Mouse (Mus musculus): ENCODE data around the gene C2cd5. TPM values are rescaled to one million over a fixed set of nuclear protein-coding genes. Genes with fewer than 3 reads are reported as not detected.
"Not testable (repeated sequence)": the region's sequence is repeated elsewhere in the genome, so short reads cannot be mapped to it uniquely, and the experiment has no call there.

C2cd5 gene
- total RNA-seq, 2 experiments from 2014 or later: 62.6 to 67.3 TPM

DNA sequence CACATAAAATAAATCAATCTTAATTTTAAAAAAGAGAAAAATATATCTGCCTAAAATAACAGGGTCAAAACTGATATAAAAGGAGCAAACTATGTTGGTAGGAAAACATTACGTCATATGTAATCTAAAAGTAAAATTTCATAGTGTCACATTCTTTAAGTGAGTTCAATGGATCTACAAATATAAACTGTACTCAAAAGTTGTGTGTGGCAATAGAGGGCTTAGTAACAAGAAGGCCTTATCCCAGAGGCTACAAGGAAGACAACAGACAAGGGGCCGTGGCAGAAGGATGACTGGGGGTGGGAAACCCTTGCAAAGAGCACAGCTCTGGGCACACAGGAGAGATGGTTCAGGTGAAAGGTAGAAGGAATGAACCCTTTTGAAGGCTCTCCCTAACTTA is 50.8 kb downstream of the C2cd5 start:
- intact Hi-C loops (cut with DNase I): no loop called here
- DNase-seq (ENCODE audit: extremely low spot score in 1 of 2, low spot score in 2 of 2): no peak

DNA sequence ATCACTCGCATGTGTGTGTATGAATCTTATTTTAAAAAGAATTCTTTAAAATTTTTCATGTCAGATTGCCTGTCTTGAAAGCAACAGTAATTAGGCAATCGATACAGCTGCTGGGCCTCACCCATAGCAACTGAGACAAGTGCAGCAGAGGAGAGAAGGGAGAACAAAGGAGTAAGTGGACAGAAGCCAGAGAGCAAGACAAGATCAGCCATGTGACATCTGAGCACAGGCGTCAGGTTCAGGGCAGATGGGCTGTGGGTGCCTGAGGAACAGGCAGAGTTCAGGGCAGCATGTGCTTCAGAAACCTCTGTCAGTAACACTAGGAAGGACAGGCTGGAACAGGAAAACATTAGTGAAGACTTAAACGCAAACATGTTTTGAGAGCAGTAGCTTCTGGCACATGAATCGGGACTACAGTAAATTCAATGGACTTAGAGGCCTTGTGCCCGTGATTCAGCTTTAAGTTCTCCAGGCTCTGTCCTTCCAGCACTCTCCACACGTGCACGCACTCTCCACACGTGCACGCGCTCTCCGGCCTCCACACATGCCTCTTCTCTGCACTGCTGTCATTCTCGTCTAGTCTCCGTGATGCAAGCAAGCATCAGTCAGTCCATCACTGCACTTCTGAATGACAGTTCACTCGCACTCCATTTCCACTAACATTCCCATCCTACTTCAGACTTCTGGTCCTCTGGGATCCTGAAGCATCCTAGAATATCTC is 52.2 kb downstream of the C2cd5 start:
- DNase-seq (ENCODE audit: extremely low spot score in 1 of 2, low spot score in 2 of 2): no peak
- intact Hi-C loops (cut with DNase I): no loop called here

DNA sequence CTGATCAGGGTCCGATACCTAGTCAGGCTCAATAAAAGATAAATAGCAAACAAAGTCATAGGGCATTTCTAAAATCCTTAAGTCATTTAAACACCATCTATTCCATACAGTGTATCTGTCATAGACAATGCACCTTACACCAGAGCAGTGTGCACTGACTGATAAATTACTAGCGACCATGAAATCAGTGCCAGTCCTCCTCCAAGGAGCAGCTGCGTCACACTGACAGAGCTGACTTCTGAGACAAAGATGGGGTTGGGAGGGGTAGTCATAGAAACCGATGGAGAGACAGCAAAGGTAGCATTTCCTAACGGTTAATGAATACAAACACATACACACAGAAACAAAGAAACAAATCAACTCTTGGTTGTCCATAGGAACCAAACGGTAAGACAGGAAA is 58.4 kb downstream of the C2cd5 start:
- intact Hi-C loops (cut with DNase I): no loop called here
- no peak for DNase-seq (ENCODE audit: extremely low spot score in 1 of 2, low spot score in 2 of 2)

DNA sequence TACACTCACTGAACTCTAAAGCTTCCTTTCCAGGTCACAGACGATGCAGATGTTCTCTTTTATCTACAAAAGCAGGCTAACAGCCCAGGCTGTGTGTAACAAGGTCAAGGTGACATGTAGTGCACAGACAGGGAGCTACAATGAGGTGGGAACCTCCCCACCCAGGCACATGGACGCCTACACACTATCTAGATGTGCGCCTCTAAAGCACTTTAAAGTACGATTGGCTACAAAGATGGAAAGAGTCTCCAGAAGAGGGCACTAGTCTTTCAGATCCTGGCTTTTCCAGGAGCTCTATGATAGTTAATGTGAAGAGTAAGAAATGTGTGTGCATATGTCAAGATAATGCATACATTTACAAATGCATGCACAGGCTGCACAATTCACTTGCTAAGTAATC is 64.7 kb downstream of the C2cd5 start:
- no peak for DNase-seq (ENCODE audit: extremely low spot score in 1 of 2, low spot score in 2 of 2)
- intact Hi-C loops (cut with DNase I): loop anchor here (5.0 kb wide), 3 partner anchors 42 to 142 kb away; partner anchors contain the start of gene C2cd5

DNA sequence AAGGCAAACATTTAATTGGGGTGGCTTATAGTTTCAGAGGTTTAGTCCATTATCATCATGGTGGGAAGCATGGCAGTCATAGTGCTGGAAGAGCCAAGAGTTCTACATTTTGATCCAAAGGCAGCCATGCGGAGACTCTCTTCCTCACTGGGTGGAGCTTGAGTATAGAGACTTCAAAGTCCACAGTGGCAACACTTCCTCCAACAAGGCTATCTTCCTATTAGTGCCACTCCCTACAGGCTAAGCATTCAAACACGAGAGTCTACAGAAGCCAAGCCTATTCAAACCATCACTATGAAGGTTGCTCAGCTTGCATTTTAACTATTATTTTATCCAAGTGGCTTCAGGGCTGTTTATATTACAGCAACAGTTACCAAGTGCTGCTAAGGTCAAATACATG is 65.4 kb downstream of the C2cd5 start:
- intact Hi-C loops (cut with DNase I): no loop called here
- no peak for DNase-seq (ENCODE audit: extremely low spot score in 1 of 2, low spot score in 2 of 2)

DNA sequence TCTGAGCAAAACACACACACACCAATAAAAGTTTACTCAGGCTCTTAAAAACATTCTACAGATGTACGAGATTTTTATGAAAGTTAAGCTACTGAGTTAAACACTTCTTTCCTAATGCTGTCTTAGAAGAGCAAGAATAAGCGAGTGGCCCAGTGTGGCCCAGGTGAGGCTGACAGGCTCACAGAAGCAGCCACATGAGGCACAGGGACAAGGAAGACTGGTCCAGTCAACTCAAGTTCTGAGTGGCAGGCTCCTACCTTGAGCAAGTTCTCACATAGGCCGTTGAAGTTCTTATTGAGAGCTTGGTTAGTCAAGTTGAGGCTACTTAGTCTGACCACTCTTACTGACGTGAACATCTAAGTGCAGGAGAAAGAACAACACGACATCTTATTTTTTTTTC is 69.4 kb downstream of the C2cd5 start:
- no peak for DNase-seq (ENCODE audit: extremely low spot score in 1 of 2, low spot score in 2 of 2)
- intact Hi-C loops (cut with DNase I): no loop called here

DNA sequence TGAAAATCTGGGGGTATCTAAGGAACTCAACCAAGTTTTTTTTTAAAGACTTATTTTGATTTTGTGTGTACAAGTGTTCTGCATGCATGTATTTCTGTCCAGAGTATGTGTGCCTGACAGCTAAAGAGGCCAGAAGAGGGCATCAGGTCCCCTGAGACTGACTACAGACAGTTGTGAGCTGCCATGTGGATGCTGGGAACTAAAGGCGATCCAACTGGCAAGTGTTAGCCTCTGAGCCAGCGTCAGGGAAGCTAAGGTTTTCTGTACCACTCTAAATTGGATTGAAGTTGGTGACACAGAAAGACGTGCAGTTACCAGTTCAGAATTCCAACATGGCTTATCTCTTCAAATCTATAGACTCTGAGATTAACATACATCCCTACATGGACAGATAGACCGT is 72.0 kb downstream of the C2cd5 start:
- no peak for DNase-seq (ENCODE audit: extremely low spot score in 1 of 2, low spot score in 2 of 2)
- intact Hi-C loops (cut with DNase I): no loop called here

DNA sequence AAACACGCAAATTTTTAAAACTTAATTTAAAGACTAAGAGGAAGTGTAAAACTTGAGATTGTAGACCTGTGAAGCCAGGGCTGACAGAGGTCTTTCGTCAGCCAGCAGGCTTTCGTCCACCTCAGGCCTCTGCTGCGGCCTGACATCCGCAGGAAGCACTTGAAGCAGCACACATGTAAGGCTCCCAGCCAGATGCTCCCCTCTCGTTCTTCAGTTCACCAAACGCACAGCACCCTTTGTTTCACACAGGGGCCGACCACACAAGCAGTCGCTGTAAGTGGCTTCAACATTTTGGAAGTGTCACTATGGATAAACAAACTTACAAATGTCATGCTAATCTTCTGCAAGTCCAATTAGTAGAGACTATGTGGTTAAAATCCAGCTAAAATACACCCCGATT is 72.5 kb downstream of the C2cd5 start:
- DNase-seq (ENCODE audit: extremely low spot score in 1 of 2, low spot score in 2 of 2): no peak
- intact Hi-C loops (cut with DNase I): no loop called here

DNA sequence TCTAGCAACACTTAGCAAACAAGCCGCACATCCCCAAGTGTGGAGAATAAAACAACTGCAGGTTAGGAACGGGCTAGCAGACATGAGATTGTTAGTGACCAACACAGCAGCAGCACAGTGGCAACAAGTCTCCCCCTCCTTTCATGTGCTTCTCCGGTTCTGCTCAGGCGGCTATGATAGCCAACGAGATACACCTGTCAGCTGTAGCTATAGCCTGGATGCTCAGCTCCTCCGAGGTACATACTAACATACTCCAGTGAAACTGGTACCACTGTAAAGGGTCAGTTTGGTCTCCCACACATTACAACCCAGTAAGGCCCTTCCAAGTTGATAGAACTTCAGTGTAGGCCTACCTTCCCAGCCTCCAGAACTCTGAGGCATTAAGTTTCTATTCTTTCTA is 76.2 kb downstream of the C2cd5 start:
- DNase-seq (ENCODE audit: extremely low spot score in 1 of 2, low spot score in 2 of 2): no peak
- intact Hi-C loops (cut with DNase I): no loop called here

DNA sequence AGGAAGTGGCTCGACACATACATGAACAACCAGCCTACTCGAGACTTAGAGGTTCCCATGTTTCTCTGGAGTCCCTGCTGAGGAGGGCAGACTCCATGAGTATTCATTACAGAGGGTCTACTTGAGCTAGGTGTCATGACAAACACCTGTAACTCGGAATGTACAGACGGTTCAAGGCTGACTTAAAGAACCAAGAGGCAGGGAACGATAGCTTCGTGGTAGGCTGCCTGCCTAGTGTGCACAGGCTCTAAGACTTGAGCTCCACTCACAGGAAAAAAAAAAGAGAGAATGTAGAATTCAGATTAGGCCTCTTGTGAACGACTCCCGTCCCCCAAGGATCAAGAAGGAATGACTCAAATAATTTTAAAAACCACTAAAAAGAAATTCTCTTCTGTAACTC is 78.2 kb downstream of the C2cd5 start:
- intact Hi-C loops (cut with DNase I): no loop called here
- no peak for DNase-seq (ENCODE audit: extremely low spot score in 1 of 2, low spot score in 2 of 2)

DNA sequence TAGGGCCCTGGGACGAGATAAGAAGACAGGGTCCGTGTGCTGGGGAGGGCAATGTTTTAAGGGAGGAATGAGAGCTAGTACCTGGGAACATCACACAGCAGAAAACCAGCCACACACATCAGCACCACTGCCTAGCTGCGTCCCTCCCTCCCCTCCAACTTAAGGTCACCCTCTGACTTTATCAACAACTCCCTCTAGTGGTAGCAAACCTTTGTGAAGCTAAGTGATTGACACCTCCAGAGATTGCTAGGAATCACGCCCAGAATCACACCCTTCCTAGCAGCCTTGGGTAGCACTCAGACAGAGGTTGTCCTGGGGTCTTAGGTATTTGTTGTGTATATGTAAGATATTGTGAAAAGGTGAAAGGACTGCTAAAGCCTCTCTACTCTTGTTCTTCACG is 79.3 kb downstream of the C2cd5 start:
- intact Hi-C loops (cut with DNase I): no loop called here
- DNase-seq (ENCODE audit: extremely low spot score in 1 of 2, low spot score in 2 of 2): no peak

DNA sequence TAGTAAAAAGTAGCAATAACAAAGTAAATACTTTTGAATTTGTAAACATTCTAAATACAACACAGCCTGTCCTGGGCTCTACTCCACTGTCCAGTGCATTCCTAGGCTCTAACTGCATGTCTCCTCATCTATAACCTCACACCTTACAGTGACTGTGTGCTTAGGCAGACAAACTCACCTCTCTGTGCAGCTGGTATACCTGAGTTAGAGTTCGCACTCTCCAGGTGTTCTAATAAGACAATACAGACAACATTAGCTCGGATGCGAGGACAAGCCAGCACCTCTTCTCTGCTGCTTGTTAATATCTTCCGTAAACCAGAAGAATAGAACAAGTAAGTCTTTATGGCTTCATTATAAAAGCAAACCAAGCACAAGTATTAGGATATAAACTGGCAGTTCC is 79.8 kb downstream of the C2cd5 start:
- intact Hi-C loops (cut with DNase I): no loop called here

DNA sequence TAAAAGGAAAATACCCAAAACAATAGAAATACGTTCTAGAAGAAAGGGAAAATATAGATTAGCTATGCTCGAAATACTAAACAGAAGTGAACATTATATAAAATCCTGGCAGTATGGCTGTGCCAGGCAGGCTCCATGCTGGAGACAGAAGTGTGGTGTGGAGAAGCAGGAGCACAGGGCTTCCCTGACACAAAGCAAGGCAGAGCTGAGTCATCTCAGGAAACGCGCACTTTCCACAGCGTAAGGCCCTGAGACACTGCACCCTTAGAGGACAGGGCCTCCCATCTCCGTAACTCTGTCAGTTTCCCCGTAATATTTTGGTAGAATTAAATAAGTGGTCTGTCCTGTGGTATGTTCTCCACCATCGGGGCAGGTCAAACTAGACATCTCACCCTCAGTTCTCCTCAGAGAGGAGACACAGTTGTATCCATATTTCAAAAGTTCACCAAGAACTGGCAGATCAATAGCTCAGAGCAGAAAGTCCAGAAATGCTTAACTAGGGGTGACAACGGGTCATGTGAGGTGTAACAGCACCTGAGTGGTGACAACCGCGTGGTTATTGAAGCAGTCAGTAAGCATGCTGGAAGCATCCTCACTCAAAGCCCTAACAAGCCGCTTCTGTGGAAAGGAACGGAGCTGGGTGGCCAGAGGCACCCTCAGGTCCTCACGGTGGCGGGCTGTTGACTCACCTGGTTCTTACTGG is 87.3 kb downstream of the C2cd5 start:
- no peak for DNase-seq (ENCODE audit: extremely low spot score in 1 of 2, low spot score in 2 of 2)
- intact Hi-C loops (cut with DNase I): no loop called here

More for the DNA sequence above, 79.8 kb downstream of the C2cd5 start:
- no peak for DNase-seq (ENCODE audit: extremely low spot score in 1 of 2, low spot score in 2 of 2)

DNA sequence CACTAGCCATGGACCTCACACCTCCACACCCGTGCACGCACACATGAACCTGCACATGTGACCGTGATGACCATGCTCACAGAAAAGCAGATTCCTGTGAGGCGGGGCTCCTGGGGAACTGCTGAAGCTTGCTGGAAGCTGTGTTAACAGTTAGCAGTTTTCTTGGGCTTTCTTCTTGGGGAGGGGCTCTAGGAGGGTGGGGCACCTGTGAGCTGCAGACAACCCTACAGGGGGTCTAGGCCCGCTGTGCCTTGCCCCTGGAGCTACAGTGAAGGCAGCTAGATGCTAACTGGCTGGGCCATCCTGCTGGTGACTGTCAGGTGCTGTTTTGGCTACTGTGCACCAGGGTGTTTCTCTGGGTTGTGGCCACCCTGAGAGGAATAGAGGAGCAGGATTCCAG is 91.1 kb downstream of the C2cd5 start:
- DNase-seq (ENCODE audit: extremely low spot score in 1 of 2, low spot score in 2 of 2): no peak
- intact Hi-C loops (cut with DNase I): no loop called here

DNA sequence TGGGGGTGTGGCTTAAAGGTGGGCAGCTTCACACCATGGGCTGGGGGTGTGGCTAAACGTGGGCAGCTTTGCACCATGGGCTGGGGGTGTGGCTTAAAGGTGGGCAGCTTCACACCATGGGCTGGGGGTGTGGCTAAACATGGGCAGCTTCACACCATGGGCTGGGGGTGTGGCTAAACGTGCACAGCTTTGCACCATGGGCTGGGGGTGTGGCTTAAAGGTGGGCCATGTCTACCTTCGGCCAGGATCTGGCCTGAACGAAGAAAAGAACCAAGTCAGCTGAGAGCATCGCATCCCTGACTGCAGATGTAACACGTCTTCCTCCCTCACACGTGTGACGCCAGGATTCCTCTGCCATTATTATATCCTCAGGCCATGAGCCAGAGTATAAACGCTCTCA is 94.7 kb downstream of the C2cd5 start:
- intact Hi-C loops (cut with DNase I); DNase-seq (ENCODE audit: extremely low spot score in 1 of 2, low spot score in 2 of 2): not testable (repeated sequence)

DNA sequence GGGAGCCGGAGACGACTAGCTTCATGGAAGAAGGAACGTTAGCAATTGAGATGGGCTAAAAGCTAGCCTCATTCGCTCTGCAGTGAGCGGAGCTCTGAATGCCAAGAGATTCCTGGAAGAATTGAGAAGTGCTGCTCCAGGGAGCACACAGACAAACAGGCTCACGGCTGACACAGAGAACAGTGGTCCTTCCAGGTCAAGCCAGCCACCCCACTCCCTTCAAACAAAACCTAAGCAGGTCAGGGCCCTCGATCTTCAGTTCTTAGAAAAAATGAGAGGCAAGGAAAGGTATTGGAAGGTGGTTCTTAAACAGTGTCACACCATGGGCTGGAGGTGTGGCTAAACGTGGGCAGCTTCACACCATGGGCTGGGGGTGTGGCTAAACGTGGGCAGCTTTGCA is 95.1 kb downstream of the C2cd5 start:
- intact Hi-C loops (cut with DNase I): no loop called here
- DNase-seq (ENCODE audit: extremely low spot score in 1 of 2, low spot score in 2 of 2): no peak

DNA sequence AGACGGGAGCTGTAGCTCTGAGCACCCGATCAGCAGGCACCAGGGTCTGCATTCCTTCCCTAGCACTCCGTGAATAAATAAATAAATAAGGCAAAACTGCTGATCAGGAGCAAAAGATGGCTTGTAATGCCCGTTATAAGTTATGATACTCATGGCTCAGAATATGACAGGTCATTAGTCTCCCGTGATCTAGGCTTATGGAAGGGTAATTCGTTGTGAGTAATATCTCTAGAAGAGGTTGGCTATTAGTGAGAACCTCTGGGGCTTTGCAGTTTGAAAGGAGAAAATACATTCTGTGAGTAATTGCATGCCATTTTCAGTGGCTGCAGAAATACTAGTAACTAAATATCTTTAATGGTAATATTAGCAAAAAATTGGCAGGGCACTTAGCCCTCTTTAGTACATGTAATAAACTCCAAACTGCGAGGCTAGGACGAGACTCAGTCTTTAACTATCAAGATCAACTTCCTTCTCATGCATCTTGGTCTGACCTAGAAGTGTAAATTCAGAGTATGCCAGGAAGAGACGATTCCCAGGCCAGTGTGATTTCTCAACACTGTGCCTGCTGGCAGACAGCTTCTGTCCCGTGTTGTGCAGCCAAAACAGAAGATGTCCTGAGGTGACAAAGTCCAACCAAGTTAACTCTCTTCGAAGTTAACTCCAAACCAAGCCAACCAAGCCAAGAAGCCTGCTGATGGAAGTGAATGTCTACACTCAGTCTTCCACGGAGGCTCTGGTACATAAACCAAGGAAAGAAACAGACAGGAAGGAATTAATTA is 101.5 kb downstream of the C2cd5 start:
- no peak for DNase-seq (ENCODE audit: extremely low spot score in 1 of 2, low spot score in 2 of 2)
- intact Hi-C loops (cut with DNase I): no loop called here

DNA sequence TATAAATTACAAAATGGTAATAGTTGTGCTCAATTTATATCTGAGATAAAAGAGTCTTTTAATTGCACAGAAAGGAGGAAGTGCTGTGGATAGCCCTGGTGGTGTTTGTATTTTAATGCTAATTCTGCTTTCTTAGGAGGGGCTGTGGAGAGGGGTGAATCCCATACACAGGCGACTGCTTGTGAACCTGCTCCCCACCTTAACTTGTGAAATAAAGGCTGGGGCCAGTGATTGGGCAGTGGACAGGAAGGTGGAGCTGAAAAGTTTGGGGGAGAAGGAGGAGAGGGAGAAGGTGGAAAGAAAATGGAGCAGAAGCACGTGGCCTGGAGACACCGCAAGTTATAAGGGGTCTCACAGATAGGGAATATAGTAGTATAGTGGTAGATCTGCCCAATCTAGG is 103.1 kb downstream of the C2cd5 start:
- intact Hi-C loops (cut with DNase I): no loop called here
- DNase-seq (ENCODE audit: extremely low spot score in 1 of 2, low spot score in 2 of 2): no peak

DNA sequence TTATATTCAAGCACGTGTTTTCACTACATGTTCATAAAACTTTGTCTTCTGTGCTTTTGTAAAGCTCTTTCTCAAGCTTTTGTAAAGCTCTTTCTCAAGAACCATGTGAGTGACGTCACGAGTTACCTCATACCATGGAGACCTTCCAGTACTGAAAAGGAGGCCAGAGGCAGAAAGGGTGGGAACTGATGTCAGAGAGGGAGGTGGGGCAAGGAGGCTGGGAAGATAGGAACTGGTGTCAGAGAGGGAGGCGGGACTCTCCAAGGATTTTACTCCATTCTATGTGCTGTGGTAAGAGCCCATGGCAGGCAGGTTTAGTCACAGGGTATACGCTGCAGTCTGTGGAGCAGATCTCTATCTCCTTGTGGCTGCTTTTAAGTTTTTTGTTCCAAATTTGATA is 104.4 kb downstream of the C2cd5 start:
- intact Hi-C loops (cut with DNase I): no loop called here
- DNase-seq (ENCODE audit: extremely low spot score in 1 of 2, low spot score in 2 of 2): no peak

DNA sequence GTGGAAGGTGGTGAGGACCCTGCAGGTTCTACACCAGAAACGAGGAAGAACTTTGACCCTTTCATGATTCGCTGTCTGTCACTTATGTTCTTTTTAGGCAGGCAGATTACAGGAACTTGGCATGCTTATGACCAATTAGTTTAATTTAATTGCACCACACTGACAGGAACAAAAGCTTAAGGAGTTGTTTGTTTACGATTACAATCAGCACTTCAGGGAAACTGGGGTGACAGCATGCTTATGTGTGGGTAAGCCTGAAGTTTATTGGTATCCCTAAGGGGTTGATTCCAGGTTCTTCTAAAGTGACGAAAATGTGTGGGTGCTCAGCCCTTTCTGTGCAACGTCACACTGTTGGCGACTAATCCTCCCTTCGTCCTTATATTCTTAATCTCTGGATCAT is 105.1 kb downstream of the C2cd5 start:
- intact Hi-C loops (cut with DNase I): no loop called here
- no peak for DNase-seq (ENCODE audit: extremely low spot score in 1 of 2, low spot score in 2 of 2)
